Mouse (Mus musculus): Measurements from ENCODE around the gene Scn4b. TPM values are rescaled to one million over a fixed set of nuclear protein-coding genes. Genes with fewer than 3 reads are reported as not detected.

Gene Scn4b
- polyA plus RNA-seq, 1 experiment from 2014 or later, result 0.13 TPM

GRCm38 (mm10) chr9:45117741-45118431 is 20.3 kb upstream of the Scn4b start, which contains the start of gene Scn2b:
Scn2b (plus strand) TSS chr9:45117782.
- Histone ChIP-seq H3K36me3 (no peaks in the 10 kb centered on the region), H3K27me3 (replicated peaks) (no peaks in the 10 kb centered on the region), H3K27ac (peak within 1 kb of the TSS; percentile 60; the same call in 1 of the 2 replicates), H3K9ac (peak within 1 kb of the TSS; percentile 53), H3K4me1 (replicated peaks) (peaks cover 24% of the 10 kb centered on the region), H3K9me3 (no peaks in the 10 kb centered on the region), H3K4me3 (replicated peaks) (peak within 1 kb of the TSS; percentile 50), H3K4me2 (replicated peaks) (peak within 1 kb of the TSS; percentile 62)
- 2% methylated on average over 13 of the region's 13 CpGs for WGBS
- ATAC-seq, result no peak

- Histone ChIP-seq H3K9me3 (no peaks in the 10 kb centered on the region), H3K4me3 (replicated peaks) (peak overlapping the region; percentile 50), H3K36me3 (no peaks in the 10 kb centered on the region), H3K9ac (no peak overlapping the region; the same call in 1 of the 2 replicates), H3K4me1 (replicated peaks) (peaks cover 24% of the 10 kb centered on the region), H3K27ac (no peak overlapping the region), H3K27me3 (replicated peaks) (no peaks in the 10 kb centered on the region), H3K4me2 (replicated peaks) (peak overlapping the region; percentile 62)
- ATAC-seq, result no peak
- 28% methylated on average over 10 of the region's 10 CpGs for WGBS
These were observed 19.6 kb upstream of the Scn4b start for GRCm38 (mm10) chr9:45118552-45118951.

- ATAC-seq, result no peak
- no peaks in the 10 kb centered on the region for H3K27me3 ChIP-seq (replicated peaks)
- peaks cover 24% of the 10 kb centered on the region for H3K4me1 ChIP-seq (replicated peaks)
- no peak overlapping the region for H3K4me2 ChIP-seq (replicated peaks)
- H3K9ac ChIP-seq, result no peak overlapping the region
- no peak overlapping the region for H3K4me3 ChIP-seq (replicated peaks)
- H3K9me3 ChIP-seq, result no peaks in the 10 kb centered on the region
- H3K27ac ChIP-seq, result no peak overlapping the region
- 95% methylated on average over 8 of the region's 8 CpGs for WGBS
- H3K36me3 ChIP-seq, result no peaks in the 10 kb centered on the region
These were observed 18.8 kb upstream of the Scn4b start for GRCm38 (mm10) chr9:45119316-45119953.

- no peaks in the 10 kb centered on the region for H3K9me3 ChIP-seq
- no peaks in the 10 kb centered on the region for H3K36me3 ChIP-seq
- H3K9ac ChIP-seq, result no peak overlapping the region
- H3K4me1 ChIP-seq (replicated peaks), result peaks cover 24% of the 10 kb centered on the region
- 90% methylated on average over 14 of the region's 14 CpGs for WGBS
- H3K27ac ChIP-seq, result no peak overlapping the region
- no peaks in the 10 kb centered on the region for H3K27me3 ChIP-seq (replicated peaks)
- no peak for ATAC-seq
- no peak overlapping the region for H3K4me3 ChIP-seq (replicated peaks)
- no peak overlapping the region for H3K4me2 ChIP-seq (replicated peaks)
These were observed 18.2 kb upstream of the Scn4b start for GRCm38 (mm10) chr9:45119954-45120530.

GRCm38 (mm10) chr9:45120567-45120966 is 17.6 kb upstream of the Scn4b start:
- no peak for ATAC-seq
- Histone ChIP-seq H3K9ac (no peak overlapping the region), H3K27me3 (replicated peaks) (no peaks in the 10 kb centered on the region), H3K27ac (no peak overlapping the region), H3K36me3 (no peaks in the 10 kb centered on the region), H3K4me3 (replicated peaks) (no peak overlapping the region), H3K4me2 (replicated peaks) (no peak overlapping the region), H3K9me3 (no peaks in the 10 kb centered on the region), H3K4me1 (replicated peaks) (peaks cover 24% of the 10 kb centered on the region)
- 84% methylated on average over 6 of the region's 6 CpGs for WGBS

GRCm38 (mm10) chr9:45121001-45121400 is 17.2 kb upstream of the Scn4b start:
- H3K9me3 ChIP-seq, result no peaks in the 10 kb centered on the region
- no peak overlapping the region for H3K9ac ChIP-seq
- H3K27ac ChIP-seq, result no peak overlapping the region
- no peaks in the 10 kb centered on the region for H3K36me3 ChIP-seq
- H3K27me3 ChIP-seq (replicated peaks), result no peaks in the 10 kb centered on the region
- WGBS, result 66% methylated on average over 6 of the region's 6 CpGs
- no peak overlapping the region for H3K4me2 ChIP-seq (replicated peaks)
- H3K4me3 ChIP-seq (replicated peaks), result no peak overlapping the region
- ATAC-seq, result no peak
- H3K4me1 ChIP-seq (replicated peaks), result peaks cover 24% of the 10 kb centered on the region

GRCm38 (mm10) chr9:45121769-45122168 is 16.4 kb upstream of the Scn4b start:
- peaks cover 18% of the 10 kb centered on the region for H3K4me1 ChIP-seq (replicated peaks)
- no peaks in the 10 kb centered on the region for H3K27me3 ChIP-seq (replicated peaks)
- H3K9me3 ChIP-seq, result no peaks in the 10 kb centered on the region
- no peak overlapping the region for H3K9ac ChIP-seq
- peak overlapping the region; percentile 36; the same call in 1 of the 2 replicates for H3K27ac ChIP-seq
- WGBS, result 4% methylated on average over 10 of the region's 10 CpGs
- H3K36me3 ChIP-seq, result no peaks in the 10 kb centered on the region
- 0 out of 2 replicates have a peak overlapping the region, but pooled peaks have one; percentile 2 for H3K4me3 ChIP-seq (replicated peaks)
- H3K4me2 ChIP-seq (replicated peaks), result peak overlapping the region; percentile 53
- peak; percentile 79 for ATAC-seq

- H3K27ac ChIP-seq, result peak overlapping the region; percentile 36
- peak; percentile 82 for ATAC-seq
- H3K9me3 ChIP-seq, result no peaks in the 10 kb centered on the region
- H3K9ac ChIP-seq, result no peak overlapping the region
- peak overlapping the region; percentile 53 for H3K4me2 ChIP-seq (replicated peaks)
- H3K4me3 ChIP-seq (replicated peaks), result 0 out of 2 replicates have a peak overlapping the region, but pooled peaks have one; percentile 2
- peaks cover 17% of the 10 kb centered on the region for H3K4me1 ChIP-seq (replicated peaks)
- no peaks in the 10 kb centered on the region for H3K27me3 ChIP-seq (replicated peaks)
- no peaks in the 10 kb centered on the region for H3K36me3 ChIP-seq
- WGBS, result 26% methylated on average over 9 of the region's 9 CpGs
These were observed 15.9 kb upstream of the Scn4b start for GRCm38 (mm10) chr9:45122209-45122761.

- ATAC-seq, result no peak
- Histone ChIP-seq H3K27me3 (replicated peaks) (0 out of 2 replicates have a peak, but pooled peaks cover 3% of the 10 kb centered on the region), H3K4me2 (replicated peaks) (no peak overlapping the region), H3K9ac (no peak overlapping the region), H3K9me3 (no peaks in the 10 kb centered on the region), H3K27ac (no peak overlapping the region), H3K4me3 (replicated peaks) (no peak overlapping the region), H3K4me1 (replicated peaks) (peaks cover 9% of the 10 kb centered on the region), H3K36me3 (no peaks in the 10 kb centered on the region)
- 92% methylated on average over 14 of the region's 14 CpGs for WGBS
These were observed 13.0 kb upstream of the Scn4b start for GRCm38 (mm10) chr9:45125211-45125610.

- Histone ChIP-seq H3K9me3 (no peaks in the 10 kb centered on the region), H3K36me3 (no peaks in the 10 kb centered on the region), H3K27ac (no peak overlapping the region), H3K4me1 (replicated peaks) (peaks cover 7% of the 10 kb centered on the region), H3K4me3 (replicated peaks) (no peak overlapping the region), H3K9ac (no peak overlapping the region), H3K27me3 (replicated peaks) (0 out of 2 replicates have a peak, but pooled peaks cover 3% of the 10 kb centered on the region), H3K4me2 (replicated peaks) (no peak overlapping the region)
- 62% methylated on average over 7 of the region's 7 CpGs for WGBS
- ATAC-seq, result no peak
These were observed 11.3 kb upstream of the Scn4b start for GRCm38 (mm10) chr9:45126941-45127340.

GRCm38 (mm10) chr9:45130119-45130518 is 8.1 kb upstream of the Scn4b start:
- ATAC-seq, result no peak

More at GRCm38 (mm10) chr9:45130119-45130518, 8.1 kb upstream of the Scn4b start:
- Histone ChIP-seq H3K4me2 (replicated peaks) (no peak overlapping the region), H3K27me3 (replicated peaks) (peaks cover 7% of the 10 kb centered on the region), H3K4me1 (replicated peaks) (peaks cover 10% of the 10 kb centered on the region), H3K9ac (no peak overlapping the region), H3K4me3 (replicated peaks) (no peak overlapping the region), H3K36me3 (no peaks in the 10 kb centered on the region), H3K9me3 (no peaks in the 10 kb centered on the region), H3K27ac (no peak overlapping the region)
- WGBS, result 83% methylated on average over 3 of the region's 3 CpGs

All from intestine, embryonic 15.5 days (tissue).